Mouse (Mus musculus) naive thymus-derived CD4-positive, alpha-beta T cell, adult 2 months (primary cell): ENCODE data around the gene Tnfrsf1b.
A peak's percentile ranks its signal among the peaks of the same experiment; 100 is the strongest.

Experiments
- DNase-seq: peaks from one replicate; pipeline ENCODE4 v3.0.0-alpha.2; 2011; ENCODE audit warnings: low read depth

The Tnfrsf1b gene

DNA sequence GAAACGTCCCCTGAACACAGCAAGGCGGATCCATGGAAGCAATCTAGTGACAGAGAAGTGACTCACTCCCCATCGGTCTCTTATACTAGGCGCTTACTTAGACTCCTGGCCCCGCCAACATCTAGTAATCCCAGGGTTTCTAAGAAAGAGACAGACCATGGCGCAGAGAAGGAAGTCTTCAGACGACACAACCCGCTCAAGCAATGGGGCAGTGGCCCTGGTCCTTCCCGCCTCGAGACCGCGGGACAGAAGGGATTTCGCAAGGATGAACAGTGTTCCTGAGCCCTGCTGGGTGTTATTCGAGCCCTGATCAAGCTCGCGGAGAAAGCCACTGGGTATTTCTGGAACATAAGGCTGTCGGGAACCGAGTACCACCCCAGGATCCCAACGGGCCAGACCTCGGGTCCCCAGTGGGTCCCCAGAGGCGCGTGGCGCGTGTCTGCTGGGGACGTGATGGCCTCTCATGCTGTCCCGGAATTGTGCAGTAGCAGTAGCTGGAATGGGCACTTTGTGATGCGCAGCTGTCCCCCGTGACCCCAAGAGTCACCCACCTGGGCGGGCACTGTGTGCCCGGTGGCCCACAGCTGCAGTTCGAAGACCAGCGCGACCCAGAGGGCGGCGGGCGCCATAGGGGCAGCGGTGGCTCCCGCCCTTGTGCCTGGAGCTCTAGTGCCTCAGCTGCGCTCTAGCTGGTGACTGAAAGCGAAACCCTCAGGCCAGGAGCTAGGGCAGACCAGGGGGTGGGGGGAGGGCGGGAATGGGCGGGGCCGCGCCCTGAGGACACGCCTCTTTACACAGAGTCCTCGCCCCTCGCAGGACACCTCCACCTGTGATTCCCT, at the start of gene Tnfrsf1b:
Gene Tnfrsf1b, minus strand, starts transcription at position 698 of the 839 bp plus-strand sequence.
- DNase-seq = peak; percentile 83

DNA sequence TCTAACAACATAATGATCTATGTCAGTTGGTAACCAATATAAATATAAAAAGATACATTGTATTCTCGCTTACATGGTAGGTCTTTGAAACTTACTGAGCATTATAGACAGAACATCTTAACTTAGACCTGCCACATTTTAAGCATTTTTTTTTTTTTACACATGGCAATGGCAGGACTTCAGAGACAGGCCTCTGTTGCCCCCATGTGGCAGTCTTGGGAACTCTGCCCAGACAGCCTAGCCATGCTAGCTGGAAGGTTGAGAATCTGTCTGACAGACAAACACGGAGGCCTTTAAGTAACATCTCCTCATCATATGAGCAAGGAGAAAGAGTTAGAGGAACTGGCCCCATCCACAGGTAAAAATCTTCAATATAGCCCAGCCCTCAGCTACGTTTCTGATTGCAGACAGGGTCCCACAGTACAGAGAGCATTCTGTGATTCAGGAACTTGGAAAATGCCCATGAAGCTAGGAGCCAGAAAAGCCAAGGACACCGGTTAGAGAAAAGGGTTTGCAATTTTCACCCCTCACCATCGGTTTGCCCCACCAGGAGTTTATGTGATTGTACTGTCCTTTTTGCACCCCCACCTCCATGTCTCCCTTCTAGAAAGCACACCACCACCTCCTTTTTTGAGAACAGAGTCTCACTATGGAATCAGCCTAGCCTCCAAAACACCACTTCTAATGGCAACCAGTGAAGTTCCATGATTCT, 49.1 kb upstream of the Tnfrsf1b start:
- peak; percentile 82 for DNase-seq

DNA sequence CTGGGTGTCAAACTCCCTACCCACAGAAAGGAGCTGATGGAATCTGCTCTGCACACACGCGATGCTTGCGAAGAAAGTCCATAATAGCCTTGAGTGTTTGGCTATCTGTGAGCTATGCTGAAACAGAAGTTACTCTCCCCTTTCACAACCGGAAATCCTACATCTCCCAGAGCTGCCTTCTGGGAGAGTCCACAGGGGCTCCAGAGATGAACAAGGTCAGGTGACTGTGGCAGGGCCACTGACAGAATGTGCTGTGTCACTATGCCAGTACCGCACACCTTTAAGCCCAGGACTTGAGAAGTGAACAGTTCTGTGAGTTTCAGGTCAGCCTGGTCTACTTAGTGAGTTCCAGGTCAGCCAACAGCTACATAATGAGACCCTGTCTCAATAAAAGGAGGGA, 47.9 kb upstream of the Tnfrsf1b start:
- no peak for DNase-seq

DNA sequence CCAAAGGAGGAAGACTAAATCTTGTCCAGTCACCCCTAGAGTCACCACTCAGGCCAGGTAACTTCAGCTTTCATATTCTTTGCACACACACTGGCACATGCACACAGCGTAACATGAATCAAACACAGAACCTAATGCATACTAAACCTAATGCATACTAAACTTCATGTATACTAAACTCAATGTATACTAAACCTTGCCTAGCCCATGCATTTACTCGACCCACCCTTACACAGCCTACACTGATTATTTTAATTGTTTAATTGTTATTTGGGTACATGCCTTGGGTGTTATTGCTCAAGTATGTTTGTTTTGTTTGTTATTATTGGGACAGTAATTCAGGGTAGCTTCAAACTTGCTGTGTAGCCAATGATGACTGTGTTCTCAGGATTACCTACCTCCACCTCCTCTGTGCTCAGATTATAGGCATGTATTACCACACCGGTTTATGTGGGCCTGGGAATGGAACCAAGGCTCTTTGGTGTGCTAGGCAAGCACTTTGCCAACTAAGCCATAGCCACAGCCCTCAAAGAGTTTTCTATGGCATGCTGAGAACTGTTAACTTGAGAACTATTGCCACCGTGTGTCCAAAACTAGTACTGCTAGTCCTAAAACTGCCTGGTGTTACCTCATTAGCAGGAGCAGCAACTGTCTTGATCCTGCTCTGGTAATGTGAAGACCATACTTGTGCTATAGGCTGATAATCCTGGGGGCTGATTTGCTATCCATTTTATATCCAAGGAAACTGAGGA, 39.9 kb upstream of the Tnfrsf1b start:
- peak; percentile 93 for DNase-seq

DNA sequence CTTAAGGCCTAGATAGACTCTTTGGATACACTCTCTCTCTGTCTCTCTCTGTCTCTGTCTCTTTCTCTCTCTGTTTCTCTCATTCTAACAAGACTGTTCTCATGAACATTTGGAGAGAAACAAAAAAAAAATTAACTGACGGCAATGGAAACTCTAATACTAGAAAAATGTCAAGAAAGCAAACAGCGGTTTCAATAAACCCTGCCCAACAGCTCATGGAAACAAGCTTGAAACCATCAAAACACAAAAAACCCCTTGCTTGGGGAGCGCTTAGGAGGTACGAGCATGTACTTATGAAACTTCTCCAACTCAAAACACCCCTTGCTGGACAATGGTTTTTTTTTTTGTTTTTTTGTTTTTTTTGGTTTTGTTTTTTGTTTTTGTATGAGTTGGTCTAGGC, 38.0 kb upstream of the Tnfrsf1b start:
- DNase-seq = no peak

DNA sequence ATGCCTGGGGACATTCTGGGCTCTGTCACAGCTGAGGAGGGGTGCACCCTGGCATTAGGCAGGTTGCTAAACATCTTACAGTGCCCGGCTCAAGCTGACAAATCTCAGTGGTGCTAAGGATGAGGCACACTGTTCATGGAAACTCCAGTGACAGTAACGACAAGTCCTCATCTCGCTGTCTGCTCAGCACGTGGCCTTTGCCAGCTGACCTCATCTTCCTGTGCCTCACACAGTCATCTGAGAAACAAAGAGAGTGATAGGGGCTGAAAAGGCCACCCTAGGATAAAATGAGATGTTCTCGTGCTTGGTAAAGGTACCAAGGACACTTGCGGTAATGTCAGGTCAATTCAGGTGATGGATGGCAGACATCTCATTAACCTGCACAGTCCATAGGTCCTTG, 36.8 kb upstream of the Tnfrsf1b start:
- no peak for DNase-seq

DNA sequence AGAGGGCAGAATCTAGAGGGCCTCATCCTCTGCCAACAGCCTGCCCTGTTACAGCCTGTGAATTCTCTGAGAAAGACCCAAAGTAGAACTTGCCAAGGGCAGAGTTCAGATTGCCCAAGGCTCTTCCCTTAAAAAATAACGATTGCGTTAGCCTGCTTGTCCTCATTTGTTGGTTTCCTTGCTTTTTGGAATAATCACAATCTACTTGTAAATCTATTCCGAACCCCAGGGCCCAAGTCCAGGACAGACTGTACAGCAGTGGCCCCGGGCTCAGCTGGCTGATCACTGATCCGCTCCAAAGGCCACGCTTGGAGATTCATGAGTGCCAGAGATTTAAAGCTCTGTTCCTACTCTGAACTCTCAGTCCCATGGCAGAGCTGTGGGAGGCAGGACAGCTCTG, 34.3 kb upstream of the Tnfrsf1b start:
- no peak for DNase-seq

DNA sequence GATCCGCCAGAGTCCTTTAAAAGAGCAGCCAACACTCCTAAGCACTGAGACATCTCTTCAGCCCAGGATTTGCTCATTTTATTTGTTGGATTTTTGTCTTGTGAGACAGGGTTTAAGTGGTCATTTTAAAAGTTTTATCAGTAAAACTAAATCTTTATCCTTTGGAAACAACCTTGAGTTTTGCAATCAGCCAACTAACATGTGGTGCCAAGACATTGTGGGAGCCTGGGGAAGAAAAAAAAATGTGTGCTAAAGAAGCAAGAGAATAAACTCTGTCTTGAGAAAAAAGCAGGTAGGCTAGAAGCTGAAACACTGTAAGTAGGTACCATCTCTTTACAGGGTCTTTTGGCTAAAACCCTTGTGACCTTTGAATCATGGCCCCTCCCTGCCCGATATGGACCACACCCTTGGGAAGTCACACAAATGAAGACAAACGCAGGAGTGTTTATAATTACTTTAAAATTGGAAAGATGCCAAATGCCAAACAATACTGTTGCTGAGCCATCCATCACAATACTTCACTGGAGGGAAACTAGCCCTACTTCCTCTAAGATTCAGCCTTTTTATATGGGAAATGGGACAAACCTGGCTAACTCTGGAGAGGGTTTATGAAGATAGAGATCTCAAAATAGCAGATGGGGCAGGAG, 32.2 kb upstream of the Tnfrsf1b start:
- DNase-seq = no peak

DNA sequence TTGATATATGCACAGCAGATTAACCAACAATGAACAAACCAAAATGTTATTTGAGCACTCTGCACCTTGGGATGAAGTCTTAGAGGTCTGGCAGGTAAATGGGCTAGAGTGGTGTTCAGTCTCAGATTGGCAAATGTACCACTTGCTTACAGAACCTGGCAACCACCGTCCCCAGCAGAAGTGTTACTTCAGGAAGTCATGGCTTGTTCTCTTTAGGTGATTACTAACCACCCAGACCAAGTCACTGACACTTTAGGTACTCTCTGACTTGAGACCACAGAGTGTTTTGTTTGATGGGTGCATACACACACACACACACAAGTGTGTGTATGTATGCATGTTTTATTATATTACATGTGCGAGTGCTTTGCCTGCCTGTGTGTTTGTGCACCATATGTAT, 31.6 kb upstream of the Tnfrsf1b start:
- no peak for DNase-seq

DNA sequence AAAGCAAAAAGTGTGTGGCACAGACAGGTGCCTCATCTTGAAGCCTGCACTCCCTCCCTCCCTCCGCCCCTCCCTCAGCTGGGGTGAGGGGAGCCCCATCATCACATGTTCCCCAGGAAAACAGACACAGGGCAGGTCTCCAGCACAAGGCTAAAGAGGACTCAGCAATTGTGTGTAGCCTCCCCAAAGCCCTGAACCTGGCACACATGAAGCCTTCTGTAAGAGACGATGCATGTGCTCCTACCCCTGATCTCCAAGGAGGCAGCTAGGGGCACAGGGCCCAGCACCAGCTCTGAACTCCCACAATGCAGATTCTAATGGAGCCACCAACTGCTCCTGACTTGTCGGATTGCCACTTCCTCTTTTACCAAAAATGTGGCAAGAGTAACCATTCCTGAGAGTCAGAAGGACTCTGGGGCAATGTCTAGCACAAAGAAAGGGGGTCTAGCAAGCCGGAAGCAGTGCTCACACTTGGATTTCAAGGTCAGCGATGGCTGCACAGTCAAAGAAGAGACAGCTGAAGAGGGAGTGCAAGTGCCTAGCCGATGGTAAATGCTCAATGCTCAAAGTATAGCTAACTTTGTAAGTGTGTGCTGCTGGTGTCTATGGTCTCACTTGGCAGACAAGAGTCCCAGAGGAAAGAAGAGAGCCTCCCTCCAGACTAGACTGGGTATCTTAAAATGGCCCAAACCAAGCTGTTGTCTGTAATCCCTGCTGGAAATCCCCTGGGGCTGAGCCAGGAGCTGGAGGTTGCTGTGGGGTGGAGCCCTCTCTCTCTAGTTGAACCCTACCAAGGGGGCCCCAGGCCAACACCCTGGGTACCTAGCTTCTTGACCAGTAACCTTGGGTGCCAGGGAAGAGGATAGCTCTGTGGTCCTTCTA, 29.9 kb upstream of the Tnfrsf1b start:
- DNase-seq = no peak

DNA sequence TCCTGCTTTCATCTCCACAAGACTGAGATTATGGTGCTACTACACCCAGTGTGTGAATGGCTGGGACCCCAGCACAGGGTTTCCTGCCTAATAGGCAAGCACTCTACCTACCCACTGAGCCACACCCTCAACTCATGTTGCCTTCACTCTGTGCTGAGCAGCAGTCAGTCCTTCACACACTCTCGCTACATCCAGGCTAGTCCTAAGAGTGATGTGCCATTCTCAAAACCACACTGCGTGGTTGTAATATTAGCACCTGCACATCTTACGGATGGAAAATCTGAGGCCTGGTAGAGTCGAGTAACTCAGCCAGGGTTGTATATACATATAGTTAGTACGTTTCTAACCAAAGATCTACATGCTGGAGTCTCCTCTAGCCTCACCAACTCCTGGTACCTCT, 28.2 kb upstream of the Tnfrsf1b start:
- DNase-seq = no peak

DNA sequence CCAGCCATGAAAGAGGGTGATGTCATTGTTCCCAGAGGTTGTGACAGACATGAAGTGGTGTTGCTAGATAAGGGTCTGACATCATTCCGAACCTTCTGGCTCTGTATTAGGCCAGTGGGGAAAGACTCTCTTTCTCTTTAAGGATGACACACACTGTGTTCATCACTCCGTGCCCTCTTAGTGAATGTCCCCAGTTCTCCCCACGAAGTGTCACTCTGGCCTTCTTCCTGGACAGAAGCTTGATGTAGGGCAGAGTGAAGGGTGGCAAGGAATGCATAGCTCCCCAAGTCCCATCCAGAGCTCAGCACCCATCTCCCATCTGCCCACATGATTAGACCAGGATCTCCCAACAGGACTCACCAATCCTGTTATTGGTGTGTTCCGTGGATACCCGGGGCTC, 27.3 kb upstream of the Tnfrsf1b start:
- no peak for DNase-seq

DNA sequence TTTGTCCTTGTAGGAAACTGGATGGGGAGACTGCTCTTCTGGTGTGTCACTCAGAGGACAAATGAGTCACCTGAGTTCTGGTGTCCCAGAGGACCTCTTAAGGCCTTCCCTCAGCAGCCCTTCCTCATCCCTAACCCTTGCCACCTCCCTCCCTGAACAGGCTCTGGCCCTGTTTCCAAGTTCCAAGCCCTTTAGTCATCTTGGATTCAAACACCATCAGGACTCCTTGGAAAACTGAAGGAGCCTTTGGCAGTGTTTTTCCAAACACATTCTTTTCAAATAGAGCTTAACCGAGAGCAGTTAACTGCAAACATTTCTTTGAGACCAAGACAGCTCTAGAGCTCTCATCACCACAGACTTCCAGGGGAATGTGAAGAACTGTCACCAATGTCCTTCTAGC, 26.1 kb upstream of the Tnfrsf1b start:
- no peak for DNase-seq

DNA sequence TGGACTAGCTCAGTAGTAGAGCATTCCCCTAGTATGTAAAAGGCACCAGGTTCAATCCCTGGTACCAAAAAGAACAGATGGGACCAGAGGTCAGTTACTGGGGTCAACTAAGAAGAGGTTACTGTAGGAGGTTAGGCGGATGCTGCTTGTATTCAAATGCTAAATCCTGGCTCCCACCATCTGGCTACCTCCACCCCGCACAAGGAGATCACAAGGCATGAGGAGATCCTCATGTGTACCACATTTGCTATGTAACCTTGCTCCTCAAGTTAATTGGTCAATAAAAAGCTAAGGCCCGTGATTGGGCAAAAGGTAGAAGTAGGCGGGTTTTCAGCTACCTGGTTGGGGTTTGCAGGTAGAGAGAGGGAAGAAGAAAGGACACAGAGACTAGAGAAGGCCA, 25.0 kb upstream of the Tnfrsf1b start:
- DNase-seq = no peak

DNA sequence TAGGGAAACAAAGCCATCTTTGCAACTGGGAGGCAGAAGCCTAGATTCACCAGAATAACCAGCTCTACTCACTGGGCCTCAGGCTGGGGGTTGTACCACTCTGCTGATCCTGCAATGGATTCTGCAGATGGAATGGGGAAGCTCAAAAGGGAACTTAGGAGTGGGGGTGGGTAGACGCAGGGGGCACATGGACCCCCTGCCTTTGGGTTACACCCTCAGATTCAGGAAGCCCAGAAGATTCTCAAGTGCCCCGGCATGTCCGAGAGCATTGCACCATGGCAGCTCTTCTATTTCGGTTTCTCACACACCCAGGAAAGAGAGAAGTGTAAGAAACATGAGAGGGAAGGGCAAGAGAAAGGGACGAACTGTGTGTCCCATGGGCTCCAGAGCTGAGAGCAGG, 23.5 kb upstream of the Tnfrsf1b start:
- DNase-seq = no peak

DNA sequence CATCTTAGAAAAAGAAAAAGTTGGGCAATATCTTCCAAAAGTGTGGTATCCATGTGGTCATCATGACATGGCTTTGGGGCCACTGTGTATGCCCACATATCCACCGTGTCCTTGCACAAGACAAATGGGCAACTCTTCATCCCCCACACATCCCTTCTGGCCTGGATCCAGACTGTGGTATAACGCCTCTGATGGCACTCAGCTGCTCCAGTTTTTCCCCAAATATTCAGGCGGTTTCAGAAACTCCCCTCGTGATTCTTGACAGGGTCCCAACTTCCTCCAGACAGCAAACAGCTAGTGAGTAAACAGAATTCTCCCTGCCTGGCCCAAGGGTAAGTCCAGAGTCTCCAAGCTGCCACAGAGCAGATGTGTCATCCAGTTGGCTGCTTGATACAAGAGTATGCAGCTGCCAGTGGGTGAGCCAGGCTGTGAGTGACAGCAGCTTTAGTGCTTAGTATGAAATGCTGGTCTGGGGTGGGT, 21.0 kb upstream of the Tnfrsf1b start:
- DNase-seq = no peak

DNA sequence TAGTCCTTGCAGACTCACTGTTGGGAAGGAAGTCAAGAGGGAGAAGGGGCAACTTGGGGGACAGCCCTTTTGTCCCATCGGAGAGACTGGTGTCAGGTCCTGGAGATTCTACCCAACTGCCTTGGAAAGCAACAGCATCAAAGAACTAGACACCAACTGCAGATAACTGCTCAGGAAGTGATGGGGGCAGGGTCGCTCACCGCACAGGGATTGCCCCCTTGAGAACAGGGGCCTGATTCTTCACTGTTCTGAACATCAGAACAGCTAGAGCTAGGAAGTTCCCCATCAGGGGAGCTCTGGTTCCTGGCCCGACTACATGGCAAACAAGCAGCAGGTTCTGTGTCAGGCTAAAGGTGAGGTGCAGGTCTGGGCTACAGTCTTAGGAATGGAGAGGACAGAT, 19.8 kb upstream of the Tnfrsf1b start:
- no peak for DNase-seq

DNA sequence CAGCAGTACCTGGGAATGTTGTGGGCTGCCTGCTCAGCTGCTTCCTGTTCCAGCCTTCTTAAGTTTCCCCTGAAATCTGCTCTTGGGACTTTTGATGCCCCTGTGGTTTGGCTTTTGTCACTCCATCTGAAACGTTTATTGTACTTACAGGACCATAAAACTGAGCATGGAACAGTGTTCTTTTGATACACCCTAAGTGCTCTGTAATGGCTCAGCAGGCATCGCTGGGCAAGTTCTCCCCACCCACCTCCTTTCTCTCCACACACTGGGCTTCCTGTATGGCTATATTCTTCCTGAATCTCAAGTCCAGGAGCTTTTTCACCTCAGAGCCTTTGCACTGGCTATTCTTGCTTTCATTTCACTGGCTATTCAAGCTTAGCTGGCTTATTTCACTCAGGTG, 18.1 kb upstream of the Tnfrsf1b start:
- DNase-seq = no peak

DNA sequence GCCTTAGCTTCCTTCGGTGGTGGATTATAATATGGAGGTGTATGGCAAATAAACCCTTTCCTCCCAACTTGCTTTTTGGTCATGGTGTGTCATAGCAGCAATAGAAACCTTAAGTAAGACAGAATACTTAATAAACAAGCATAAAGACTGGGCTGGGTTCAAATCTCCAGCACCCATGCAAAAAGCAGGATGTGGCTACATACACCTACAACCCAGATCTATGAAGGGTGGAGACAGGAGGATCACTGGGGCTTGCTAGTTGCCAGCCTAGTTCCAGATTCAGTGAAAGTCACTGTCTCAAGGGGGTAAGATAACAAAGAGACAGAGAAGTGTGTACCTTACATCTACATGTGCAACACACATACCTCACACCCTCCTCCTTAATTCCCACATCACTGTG, 16.9 kb upstream of the Tnfrsf1b start:
- DNase-seq = no peak

DNA sequence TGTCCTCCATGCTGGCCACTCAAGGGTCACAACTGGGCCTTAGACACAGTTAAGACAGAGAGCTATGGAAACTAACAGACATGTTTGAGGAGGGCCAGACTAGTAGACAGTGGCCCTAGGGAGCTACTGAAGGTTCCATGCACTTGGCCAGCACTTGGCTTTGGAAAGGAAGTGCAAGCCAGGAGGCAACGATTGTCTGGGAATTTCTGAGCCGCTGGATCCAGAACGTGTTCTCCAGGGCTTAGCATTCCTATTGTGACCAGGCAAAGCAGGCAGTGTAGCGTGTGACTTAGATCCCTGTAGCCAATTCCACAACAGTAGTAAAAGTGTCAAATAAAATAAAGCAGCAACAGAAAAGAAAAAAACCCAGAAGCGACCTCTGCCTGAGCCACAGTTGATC, 14.1 kb upstream of the Tnfrsf1b start:
- no peak for DNase-seq

DNA sequence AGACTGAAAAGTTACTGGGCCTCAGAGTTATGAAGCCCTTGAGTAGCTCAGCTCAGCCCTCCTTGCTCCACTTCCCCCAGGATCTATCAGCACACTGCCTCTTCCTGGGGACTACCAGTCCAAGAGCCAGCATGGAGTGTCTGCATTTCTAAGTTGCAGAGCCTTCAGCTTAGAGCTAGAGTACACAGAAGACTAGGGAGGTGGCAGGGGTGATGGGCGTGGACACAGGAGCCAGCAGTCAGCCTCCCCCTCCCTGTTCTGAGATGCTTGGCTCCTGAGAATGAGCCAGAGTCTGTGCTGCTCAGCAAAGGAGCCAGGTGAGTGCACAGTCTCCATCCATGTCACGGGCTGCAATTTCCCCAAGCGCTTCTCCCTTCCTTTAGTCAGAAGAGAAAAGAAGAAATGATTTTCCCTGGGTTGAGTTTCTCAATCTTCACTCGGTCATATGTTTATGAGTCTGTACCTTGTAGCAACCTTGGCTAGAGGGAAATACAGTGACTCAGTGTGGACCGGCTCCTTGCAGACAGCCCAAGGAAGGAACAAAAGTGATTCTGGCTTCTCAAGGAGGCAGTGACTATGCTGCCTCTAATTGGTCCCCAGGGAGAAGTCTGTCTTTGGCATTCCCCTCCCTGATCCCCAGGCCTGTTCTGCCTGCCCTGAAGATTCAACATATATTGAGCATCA, 11.2 kb upstream of the Tnfrsf1b start:
- no peak for DNase-seq
